In genomic region chr5:102952918-102953317, GRCm38 (mm10) we compare ENCODE assay signal across 17 mouse cellular contexts.
"Had no signal": no experiment of that assay in that cellular context is flagged by ENCODE, and none has a peak within 500 bp of the region (broad histone marks: within the 10 kb centered on the region; RNA-seq: fewer than 3 reads in every experiment).

No protein-coding gene starts in this region.

- H3K4me2 ChIP-seq: limb, embryonic 13.5 days; liver, embryonic 13.5 days; midbrain, embryonic 11.5 days had no signal

- H3K36me3 ChIP-seq: limb, embryonic 10.5 days; limb, embryonic 13.5 days; liver, embryonic 13.5 days had no signal

- DNase-seq: kidney, adult 18-20 months; kidney, adult 9 months; kidney, postnatal 14 days; kidney, postnatal 4 days; liver; liver, embryonic 13.5 days; lung, adult 2 months; lung, postnatal 14 days; lung, postnatal 4 days; midbrain, embryonic 14.5 days; right cerebral cortex, postnatal 14 days; right cerebral cortex, postnatal 4 days; thymus, postnatal 25 days had no signal

- H3K4me1 ChIP-seq: limb, embryonic 10.5 days; liver, embryonic 13.5 days had no signal

- H3K27me3 ChIP-seq: limb, embryonic 13.5 days; liver, embryonic 13.5 days had no signal

- H3K9me3 ChIP-seq: limb, embryonic 10.5 days; limb, embryonic 13.5 days; liver, embryonic 13.5 days had no signal

- H3K4me3 ChIP-seq: limb, embryonic 10.5 days; limb, embryonic 13.5 days; liver, embryonic 13.5 days had no signal

- H3K27ac ChIP-seq: limb, embryonic 10.5 days; limb, embryonic 13.5 days; liver, embryonic 13.5 days; stomach, postnatal 0 days had no signal

- H3K9ac ChIP-seq: limb, embryonic 13.5 days; liver, embryonic 13.5 days had no signal
